Mouse (Mus musculus): Measurements from ENCODE around the gene Rnf4.
A peak's percentile ranks its signal among the peaks of the same experiment; 100 is the strongest.

The Rnf4 gene

GRCm38 (mm10) chr5:34336775-34337450 is 824 bp downstream of the Rnf4 start:
- peak; percentile 58 for DNase-seq (ENCODE audit: low spot score)

GRCm38 (mm10) chr5:34340246-34340645 is 4.2 kb downstream of the Rnf4 start:
- no peak for DNase-seq (ENCODE audit: low spot score)

- DNase-seq (ENCODE audit: low spot score): no peak
Observed at GRCm38 (mm10) chr5:34352084-34352631, 16.1 kb downstream of the Rnf4 start.

- no peak for DNase-seq (ENCODE audit: low spot score)
Observed at GRCm38 (mm10) chr5:34360261-34360660, 24.2 kb downstream of the Rnf4 start.

GRCm38 (mm10) chr5:34363115-34363514 is 27.0 kb downstream of the Rnf4 start:
- no peak for DNase-seq (ENCODE audit: low spot score)

GRCm38 (mm10) chr5:34368551-34369290 is 32.6 kb downstream of the Rnf4 start:
- DNase-seq (ENCODE audit: low spot score): peak; percentile 2

- peak; percentile 97 for DNase-seq (ENCODE audit: low spot score)
Observed at GRCm38 (mm10) chr5:34369341-34370021, 33.4 kb downstream of the Rnf4 start, which contains the start of gene Fam193a. Fam193a (plus strand) TSS chr5:34369933.

GRCm38 (mm10) chr5:34370022-34370823 is 34.1 kb downstream of the Rnf4 start:
- peak; percentile 2 for DNase-seq (ENCODE audit: low spot score)

- DNase-seq (ENCODE audit: low spot score): no peak
Observed at GRCm38 (mm10) chr5:34370840-34371239, 34.8 kb downstream of the Rnf4 start.

GRCm38 (mm10) chr5:34372141-34372540 is 36.1 kb downstream of the Rnf4 start:
- no peak for DNase-seq (ENCODE audit: low spot score)

- DNase-seq (ENCODE audit: low spot score): no peak
Observed at GRCm38 (mm10) chr5:34372541-34372940, 36.5 kb downstream of the Rnf4 start.

GRCm38 (mm10) chr5:34378787-34379186 is 42.7 kb downstream of the Rnf4 start:
- no peak for DNase-seq (ENCODE audit: low spot score)

GRCm38 (mm10) chr5:34381700-34382099 is 45.6 kb downstream of the Rnf4 start:
- no peak for DNase-seq (ENCODE audit: low spot score)

GRCm38 (mm10) chr5:34385616-34386015 is 49.5 kb downstream of the Rnf4 start:
- no peak for DNase-seq (ENCODE audit: low spot score)

- DNase-seq (ENCODE audit: low spot score): no peak
Observed at GRCm38 (mm10) chr5:34386744-34387143, 50.7 kb downstream of the Rnf4 start.

- no peak for DNase-seq (ENCODE audit: low spot score)
Observed at GRCm38 (mm10) chr5:34393251-34393650, 57.2 kb downstream of the Rnf4 start.

- DNase-seq (ENCODE audit: low spot score): no peak
Observed at GRCm38 (mm10) chr5:34395347-34395746, 59.3 kb downstream of the Rnf4 start.

GRCm38 (mm10) chr5:34395850-34396540 is 59.9 kb downstream of the Rnf4 start:
- DNase-seq (ENCODE audit: low spot score): no peak

GRCm38 (mm10) chr5:34397866-34398265 is 61.8 kb downstream of the Rnf4 start:
- no peak for DNase-seq (ENCODE audit: low spot score)

- no peak for DNase-seq (ENCODE audit: low spot score)
Observed at GRCm38 (mm10) chr5:34398326-34398725, 62.2 kb downstream of the Rnf4 start.

All from lung, postnatal 25 days (tissue).